ENCODE assay signal across 12 mouse cellular contexts in genomic region chr6:100432688-100433533, GRCm38 (mm10).
DNase-seq lines count a peak whose midpoint lies in the region; ATAC-seq lines count a peak whose summit lies in the region.
"Had no signal": no experiment of that assay in that cellular context is flagged by ENCODE, and none has a peak within 500 bp of the region (broad histone marks: within the 10 kb centered on the region; RNA-seq: fewer than 3 reads in every experiment).

No protein-coding gene starts in this region.

- no peak overlapping the region for H3K27ac ChIP-seq in forebrain, embryonic 13.5 days
- H3K27ac ChIP-seq in liver, embryonic 13.5 days = peak overlapping the region; percentile 48; the same call in 1 of the 2 replicates
- H3K27ac ChIP-seq in heart, embryonic 11.5 days (ENCODE audit: low read depth, low read length) = no peak overlapping the region
- H3K27ac ChIP-seq: limb, embryonic 15.5 days had no signal

- ATAC-seq in forebrain, embryonic 13.5 days = no peak
- ATAC-seq in liver, embryonic 13.5 days (ENCODE audit: low read depth) = peak; percentile 68
- no peak for ATAC-seq in erythroid progenitor cell, adult 5-6 weeks (replicated peaks; ENCODE audit: low FRiP score, poor library complexity, severe bottlenecking)
- ATAC-seq in heart, embryonic 11.5 days (replicated peaks; ENCODE audit: insufficient number of reproducible peaks, low FRiP score, low TSS enrichment) = no peak

- H3K27me3 ChIP-seq in forebrain, embryonic 13.5 days = peaks cover 40% of the 10 kb centered on the region
- H3K27me3 ChIP-seq in liver, embryonic 13.5 days = peaks cover 3% of the 10 kb centered on the region; the same call in 1 of the 2 replicates
- H3K27me3 ChIP-seq in heart, embryonic 11.5 days (ENCODE audit: control insufficient read depth, insufficient read depth, low read length) = peaks cover 7% of the 10 kb centered on the region

- peaks cover 28% of the 10 kb centered on the region for H3K4me1 ChIP-seq in forebrain, embryonic 13.5 days
- peaks cover 7% of the 10 kb centered on the region for H3K4me1 ChIP-seq in liver, embryonic 13.5 days (replicated peaks)
- H3K4me1 ChIP-seq in heart, embryonic 11.5 days (ENCODE audit: control insufficient read depth, insufficient read depth, low read length) = peaks cover 6% of the 10 kb centered on the region

- H3K9me3 ChIP-seq in forebrain, embryonic 13.5 days (replicated peaks) = no peaks in the 10 kb centered on the region; the same call in 1 of the 2 replicates
- no peaks in the 10 kb centered on the region for H3K9me3 ChIP-seq in liver, embryonic 13.5 days (replicated peaks)
- H3K9me3 ChIP-seq in heart, embryonic 11.5 days (replicated peaks; ENCODE audit: control insufficient read depth, low read length) = no peaks in the 10 kb centered on the region
- H3K9me3 ChIP-seq: limb, embryonic 15.5 days had no signal

- 0 out of 2 replicates have a peak overlapping the region, but pooled peaks have one; percentile 0 for H3K9ac ChIP-seq in forebrain, embryonic 13.5 days
- no peak overlapping the region; the same call in 1 of the 2 replicates for H3K9ac ChIP-seq in liver, embryonic 13.5 days
- H3K9ac ChIP-seq in heart, embryonic 11.5 days (ENCODE audit: low read depth, low read length) = no peak overlapping the region
- H3K9ac ChIP-seq: limb, embryonic 15.5 days had no signal

- WGBS in forebrain, embryonic 13.5 days = 17% methylated on average over 17 of the region's 17 CpGs
- 54% methylated on average over 17 of the region's 17 CpGs for WGBS in liver, embryonic 13.5 days (ENCODE audit: insufficient replicate concordance)
- WGBS in heart, embryonic 11.5 days (ENCODE audit: insufficient replicate concordance) = 29% methylated on average over 17 of the region's 17 CpGs

- H3K4me2 ChIP-seq in forebrain, embryonic 13.5 days = no peak overlapping the region
- no peak overlapping the region for H3K4me2 ChIP-seq in liver, embryonic 13.5 days
- no peak overlapping the region for H3K4me2 ChIP-seq in heart, embryonic 11.5 days
- H3K4me2 ChIP-seq: limb, embryonic 15.5 days had no signal

- no peaks in the 10 kb centered on the region for H3K36me3 ChIP-seq in forebrain, embryonic 13.5 days (ENCODE audit: poor library complexity, severe bottlenecking)
- H3K36me3 ChIP-seq in liver, embryonic 13.5 days = no peaks in the 10 kb centered on the region
- H3K36me3 ChIP-seq in heart, embryonic 11.5 days (ENCODE audit: control insufficient read depth, insufficient read depth, low read length) = no peaks in the 10 kb centered on the region
- H3K36me3 ChIP-seq: limb, embryonic 15.5 days had no signal

- no peak overlapping the region for H3K4me3 ChIP-seq in forebrain, embryonic 13.5 days
- no peak overlapping the region for H3K4me3 ChIP-seq in liver, embryonic 13.5 days (replicated peaks)
- no peak overlapping the region for H3K4me3 ChIP-seq in heart, embryonic 11.5 days (ENCODE audit: low read depth, low read length)
- H3K4me3 ChIP-seq: erythroblast, embryonic 14.5 days; limb, embryonic 15.5 days had no signal

- DNase-seq in layer of hippocampus, adult 11-12 months (ENCODE audit: low spot score) = peak; percentile 9
- DNase-seq in layer of hippocampus, adult 8-10 months (ENCODE audit: low spot score in 2 of 2) = no peak
- no peak for DNase-seq in liver, embryonic 13.5 days
- peak; percentile 57 to 61 for DNase-seq in right cerebral cortex, adult 2 months (ENCODE audit: low spot score in 2 of 2)
- DNase-seq in gastrocnemius, postnatal 10 days = no peak
- DNase-seq: adrenal gland, postnatal 14 days; heart, postnatal 36 days had no signal

Comparison
In these comparisons a context has a peak if more than half of its experiments do, and no peak if none do; other contexts are left out.
1. DNase-seq: peak in layer of hippocampus, adult 11-12 months (single experiment) and right cerebral cortex, adult 2 months (2 of 2); none in layer of hippocampus, adult 8-10 months (0 of 2), liver, embryonic 13.5 days (single experiment) and gastrocnemius, postnatal 10 days (single experiment).